Mouse (Mus musculus) hindbrain, embryonic 12.5 days (tissue): ENCODE data around the gene Gemin6. TPM values are rescaled to one million over a fixed set of nuclear protein-coding genes. Genes with fewer than 3 reads are reported as not detected.
"Not testable (repeated sequence)": the region's sequence is repeated elsewhere in the genome, so short reads cannot be mapped to it uniquely, and the experiment has no call there.

Experiments used
- ATAC-seq: fragments of 200-750 bp; cut with Nextera tagmentation; 2 replicates; pipeline ENCODE4 v1.8.0; 2017; ENCODE audit warnings: moderate TSS enrichment; ENCODE audit not compliant: low FRiP score
- H3K27ac ChIP-seq: fragments of 300-500 bp; sonication (generic); 2 replicates; pipeline ENCODE4 v1.5.1; 2016; ENCODE audit warnings: mild to moderate bottlenecking
- H3K27me3 ChIP-seq: fragments of 300-500 bp; sonication (generic); 2 replicates; pipeline ENCODE4 v1.6.1; 2016; ENCODE audit warnings: mild to moderate bottlenecking
- H3K36me3 ChIP-seq: fragments of 300-500 bp; sonication (generic); 2 replicates; pipeline ENCODE4 v1.6.1; 2016; ENCODE audit warnings: mild to moderate bottlenecking
- H3K4me1 ChIP-seq: fragments of 300-500 bp; sonication (generic); 2 replicates; pipeline ENCODE4 v1.6.1; 2016
- H3K4me2 ChIP-seq: fragments of 300-500 bp; sonication (generic); replicated peaks from 2 replicates; pipeline ENCODE4 v1.6.1; 2016; ENCODE audit warnings: mild to moderate bottlenecking
- H3K4me3 ChIP-seq: fragments of 300-500 bp; sonication (generic); 2 replicates; pipeline ENCODE4 v1.5.1; 2016; ENCODE audit warnings: mild to moderate bottlenecking
- H3K9ac ChIP-seq: fragments of 300-500 bp; sonication (generic); 2 replicates; pipeline ENCODE4 v1.6.1; 2016; ENCODE audit warnings: mild to moderate bottlenecking, moderate library complexity
- H3K9me3 ChIP-seq: fragments of 300-500 bp; sonication (generic); replicated peaks from 2 replicates; pipeline ENCODE4 v1.6.1; 2016; ENCODE audit warnings: mild to moderate bottlenecking
- WGBS: fragments of 180-500 bp; shearing (Covaris S2); methylation state at CpG from one replicate; pipeline ENCODE4 v1.1.7; 2016; 5-methylcytosine and 5-hydroxymethylcytosine counted together
- polyA plus RNA-seq: library from polyadenylated mRNA; unstranded; fragments of >200 nt; fragmentation: Nextera tagmentation; extraction: Ambion mirVana; gene quantifications from 2 replicates; pipeline ENCODE4 v1.2.1, GENCODE M21; 2016

Gemin6 gene
- polyA plus RNA-seq, 1 experiment from 2014 or later: 25.6 TPM

GRCm38 (mm10) chr17:80237475-80237874 is 13.2 kb downstream of the Gemin6 start:
- Histone ChIP-seq H3K4me2 (no peak overlapping the region), H3K27me3 (no peaks in the 10 kb centered on the region), H3K4me1 (no peaks in the 10 kb centered on the region), H3K36me3 (peaks cover 44% of the 10 kb centered on the region), H3K9ac (no peak overlapping the region), H3K4me3 (no peak overlapping the region), H3K9me3 (no peaks in the 10 kb centered on the region), H3K27ac (no peak overlapping the region)
- ATAC-seq: no peak
- WGBS: 92% methylated on average over 5 of the region's 5 CpGs

DNA sequence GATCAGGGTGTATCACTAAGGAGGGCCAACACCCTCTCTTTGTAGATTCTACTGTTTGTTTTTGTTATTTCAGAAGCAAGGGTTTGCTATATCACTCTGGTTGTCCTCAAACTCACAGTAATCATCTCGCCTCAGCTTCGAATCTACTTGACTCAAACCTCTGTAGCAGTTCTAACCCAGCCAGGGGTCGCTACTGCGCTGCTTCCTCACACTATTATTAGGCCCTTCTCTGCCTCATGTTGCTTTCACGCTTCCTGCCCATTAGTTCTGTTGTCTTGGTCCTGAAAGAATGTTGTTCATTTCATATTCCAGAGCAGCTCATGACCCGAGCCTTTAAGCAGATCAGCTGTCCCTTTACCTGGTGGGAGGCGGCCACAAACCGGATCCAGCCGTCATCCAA is 17.4 kb downstream of the Gemin6 start:
- Histone ChIP-seq H3K4me2 (no peak overlapping the region), H3K9me3 (no peaks in the 10 kb centered on the region), H3K36me3 (peaks cover 83% of the 10 kb centered on the region), H3K4me1 (no peaks in the 10 kb centered on the region), H3K4me3 (no peak overlapping the region), H3K9ac (no peak overlapping the region), H3K27me3 (no peaks in the 10 kb centered on the region), H3K27ac (no peak overlapping the region)
- WGBS: 83% methylated on average over 9 of the region's 9 CpGs
- ATAC-seq: no peak

DNA sequence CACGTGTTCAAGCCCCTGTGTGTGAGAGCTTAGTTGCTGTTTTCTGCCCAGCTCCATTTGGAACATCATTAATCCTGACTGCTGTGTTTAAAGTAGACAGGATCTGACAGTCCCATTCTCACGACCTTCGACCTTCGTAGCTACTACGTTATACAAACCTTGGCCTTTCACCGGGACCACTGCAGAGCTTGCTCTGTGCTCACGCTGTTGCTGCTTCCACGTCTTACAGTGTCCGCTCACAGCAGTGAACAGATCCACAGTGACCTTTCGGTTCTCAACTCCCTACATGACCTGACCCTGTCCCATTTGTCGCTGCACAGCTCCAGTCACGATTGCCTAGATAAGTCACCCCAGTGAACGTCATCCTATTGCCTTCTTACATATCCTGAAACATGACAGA is 18.9 kb downstream of the Gemin6 start:
- ATAC-seq: no peak
- no peak overlapping the region for H3K9ac ChIP-seq
- no peaks in the 10 kb centered on the region for H3K4me1 ChIP-seq
- no peak overlapping the region for H3K27ac ChIP-seq
- 66% methylated on average over 13 of the region's 13 CpGs for WGBS
- H3K36me3 ChIP-seq: peaks cover 89% of the 10 kb centered on the region
- H3K9me3 ChIP-seq: no peaks in the 10 kb centered on the region
- no peak overlapping the region for H3K4me3 ChIP-seq
- H3K27me3 ChIP-seq: no peaks in the 10 kb centered on the region
- no peak overlapping the region for H3K4me2 ChIP-seq

DNA sequence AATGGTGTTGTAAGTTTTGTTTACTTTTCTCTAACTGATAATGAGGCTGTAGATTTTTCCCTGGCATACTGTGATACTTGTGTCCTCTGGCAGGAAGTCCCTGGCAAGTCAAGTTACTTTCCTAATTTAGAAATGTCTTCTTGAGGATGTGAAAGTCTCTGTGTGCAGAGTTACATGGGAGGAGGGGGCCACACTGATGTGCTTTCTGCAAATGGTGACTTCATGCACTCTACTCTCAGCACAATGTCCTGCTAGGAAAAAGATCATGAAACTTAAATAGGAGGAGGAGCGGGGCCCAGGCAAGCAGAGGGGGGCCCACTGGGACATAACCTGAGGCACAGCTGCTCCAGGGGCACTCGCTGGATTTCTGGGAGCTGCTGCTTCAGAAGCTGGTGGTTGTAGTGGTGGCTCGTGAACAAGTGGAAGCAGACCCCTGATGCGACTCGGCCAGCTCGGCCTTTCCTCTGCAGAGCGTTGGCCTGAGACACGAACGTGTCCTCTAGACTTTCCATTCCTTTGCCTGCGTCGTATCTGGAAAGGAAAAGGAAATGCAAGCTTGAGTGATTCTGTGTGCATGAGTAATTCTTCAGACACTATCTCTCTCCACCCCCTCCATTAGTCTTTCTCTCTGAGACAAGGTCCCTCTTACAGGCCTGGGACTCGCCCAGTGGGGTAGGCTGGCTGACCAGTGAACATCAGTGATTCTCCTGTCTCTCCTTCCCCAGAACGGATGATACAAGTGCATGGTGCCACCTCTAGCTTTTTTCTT is 28.7 kb downstream of the Gemin6 start:
- no peak overlapping the region for H3K9ac ChIP-seq
- no peak overlapping the region for H3K4me3 ChIP-seq
- no peaks in the 10 kb centered on the region for H3K9me3 ChIP-seq
- H3K27ac ChIP-seq: no peak overlapping the region
- no peaks in the 10 kb centered on the region for H3K27me3 ChIP-seq
- ATAC-seq: no peak
- H3K36me3 ChIP-seq: peaks cover 96% of the 10 kb centered on the region
- no peak overlapping the region for H3K4me2 ChIP-seq
- 80% methylated on average over 12 of the region's 13 CpGs for WGBS
- no peaks in the 10 kb centered on the region for H3K4me1 ChIP-seq

DNA sequence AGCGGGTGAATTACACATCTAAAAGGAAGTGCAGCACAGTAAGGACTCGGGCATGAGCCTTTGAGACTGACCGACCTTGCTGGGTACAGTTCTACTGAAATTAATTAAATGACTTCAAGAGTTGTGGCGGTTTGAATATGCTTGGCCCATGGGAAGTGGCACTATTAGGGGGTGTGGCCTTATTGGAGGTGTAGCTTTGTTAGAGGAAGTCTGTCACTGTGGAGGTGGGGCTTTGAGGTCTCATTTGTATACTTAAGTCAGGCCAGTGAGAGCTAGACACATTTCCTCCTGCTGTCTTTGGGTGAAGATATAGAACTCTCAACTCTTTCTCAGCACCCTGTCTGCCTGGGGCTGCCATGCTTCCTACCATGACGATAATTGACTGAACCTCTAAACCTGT is 30.2 kb downstream of the Gemin6 start:
- Histone ChIP-seq H3K4me1 (no peaks in the 10 kb centered on the region), H3K4me2 (no peak overlapping the region), H3K9me3 (no peaks in the 10 kb centered on the region), H3K9ac (no peak overlapping the region), H3K27me3 (no peaks in the 10 kb centered on the region), H3K27ac (no peak overlapping the region), H3K36me3 (peaks cover 99% of the 10 kb centered on the region), H3K4me3 (no peak overlapping the region)
- ATAC-seq: no peak
- 95% methylated on average over 5 of the region's 5 CpGs for WGBS

GRCm38 (mm10) chr17:80255208-80255607 is 31.0 kb downstream of the Gemin6 start:
- Histone ChIP-seq H3K4me2 (no peak overlapping the region), H3K9ac (no peak overlapping the region), H3K27ac (no peak overlapping the region), H3K4me3 (no peak overlapping the region), H3K4me1 (no peaks in the 10 kb centered on the region), H3K36me3 (peaks cover 97% of the 10 kb centered on the region), H3K27me3 (no peaks in the 10 kb centered on the region), H3K9me3 (no peaks in the 10 kb centered on the region)
- ATAC-seq: no peak
- 77% methylated on average over 13 of the region's 13 CpGs for WGBS

GRCm38 (mm10) chr17:80267065-80267464 is 42.8 kb downstream of the Gemin6 start:
- Histone ChIP-seq H3K36me3 (peaks cover 86% of the 10 kb centered on the region), H3K27me3 (no peaks in the 10 kb centered on the region), H3K27ac (no peak overlapping the region), H3K4me1 (no peaks in the 10 kb centered on the region), H3K4me3 (no peak overlapping the region), H3K9me3 (no peaks in the 10 kb centered on the region), H3K9ac (no peak overlapping the region), H3K4me2 (no peak overlapping the region)
- no peak for ATAC-seq
- WGBS: 92% methylated on average over 4 of the region's 4 CpGs

GRCm38 (mm10) chr17:80268151-80268550 is 43.9 kb downstream of the Gemin6 start:
- H3K27me3 ChIP-seq: no peaks in the 10 kb centered on the region
- WGBS: 93% methylated on average over 3 of the region's 3 CpGs

GRCm38 (mm10) chr17:80270622-80271021 is 46.4 kb downstream of the Gemin6 start:
- peaks cover 86% of the 10 kb centered on the region for H3K36me3 ChIP-seq
- H3K4me3 ChIP-seq, ATAC-seq, H3K9ac ChIP-seq, H3K9me3 ChIP-seq, H3K4me2 ChIP-seq, H3K4me1 ChIP-seq, H3K27ac ChIP-seq, H3K27me3 ChIP-seq: not testable (repeated sequence)
- WGBS: 94% methylated on average over 7 of the region's 7 CpGs

More at GRCm38 (mm10) chr17:80268151-80268550, 43.9 kb downstream of the Gemin6 start:
- Histone ChIP-seq H3K4me2 (no peak overlapping the region), H3K9ac (no peak overlapping the region), H3K4me3 (no peak overlapping the region), H3K9me3 (no peaks in the 10 kb centered on the region), H3K4me1 (no peaks in the 10 kb centered on the region), H3K36me3 (peaks cover 86% of the 10 kb centered on the region), H3K27ac (no peak overlapping the region)
- ATAC-seq: no peak

Other genes with a start within 250 kb of the Gemin6 start
- gene Hnrnpll, start 162.1 kb upstream of the Gemin6 start, polyA plus RNA-seq: 112 and 116 TPM in 2 replicates
- 8.5 and 9.1 TPM in 2 replicates for gene Galm, start 97.0 kb upstream of the Gemin6 start, polyA plus RNA-seq
- gene Srsf7, start 17.1 kb upstream of the Gemin6 start, polyA plus RNA-seq: 592 and 633 TPM in 2 replicates
- 0.14 and 0.30 TPM in 2 replicates for gene Ttc39d, start 17.0 kb upstream of the Gemin6 start, polyA plus RNA-seq
- gene Morn2, start 65.8 kb downstream of the Gemin6 start, polyA plus RNA-seq: 32.3 and 32.4 TPM in 2 replicates
- 42.7 and 44.6 TPM in 2 replicates for gene Dhx57, start 66.0 kb downstream of the Gemin6 start, polyA plus RNA-seq
- gene Arhgef33, start 83.0 kb downstream of the Gemin6 start, polyA plus RNA-seq: 1.0 and 1.2 TPM in 2 replicates
- gene Gm10190, start 149.1 kb downstream of the Gemin6 start, polyA plus RNA-seq: 1.7 and 2.1 TPM in 2 replicates